In the genomic region with DNA sequence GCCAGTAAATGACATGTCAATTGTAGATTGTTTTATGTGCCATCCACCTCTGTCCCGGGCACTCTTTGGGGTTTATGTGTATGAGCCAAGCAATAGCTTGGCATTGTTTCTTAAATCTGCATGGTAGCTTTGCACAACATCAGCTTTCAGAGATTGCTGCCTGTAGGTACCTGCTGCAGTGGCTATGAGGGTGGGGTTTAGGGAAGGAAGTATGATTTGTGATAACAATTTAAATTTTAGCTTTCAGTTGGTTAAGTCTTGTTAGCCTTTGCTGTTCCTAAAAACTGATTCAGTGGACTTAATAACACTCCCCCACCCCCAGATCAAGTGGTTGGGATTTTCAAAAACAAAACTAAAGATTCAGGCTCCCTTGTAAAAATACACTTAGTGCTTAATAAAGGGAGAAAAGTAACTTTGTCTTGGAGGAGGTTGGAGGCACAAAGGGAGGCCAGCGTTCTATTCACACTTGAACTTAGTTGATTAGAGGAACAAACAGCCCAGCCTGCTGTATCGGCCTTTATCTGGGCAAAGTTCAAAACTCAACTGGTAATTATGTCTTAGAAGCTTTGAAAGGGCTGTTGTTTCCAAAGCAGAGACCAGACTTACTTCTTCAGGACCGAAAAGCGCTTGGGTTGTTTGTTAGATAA, we compare ENCODE assay signal across 9 mouse cellular contexts.
DNase-seq lines count a peak whose midpoint lies in the region; ATAC-seq lines count a peak whose summit lies in the region.
"Had no signal": no experiment of that assay in that cellular context is flagged by ENCODE, and none has a peak within 500 bp of the region (broad histone marks: within the 10 kb centered on the region; RNA-seq: fewer than 3 reads in every experiment).

No protein-coding gene starts in this region.

- H3K4me1 ChIP-seq in heart, embryonic 16.5 days (ENCODE audit: control insufficient read depth, insufficient read depth, low read length), result peaks cover 47% of the 10 kb centered on the region
- H3K4me1 ChIP-seq in embryonic facial prominence, embryonic 11.5 days (ENCODE audit: control insufficient read depth, insufficient read depth, low read length), result peaks cover 8% of the 10 kb centered on the region
- H3K4me1 ChIP-seq in hindbrain, embryonic 16.5 days (ENCODE audit: control insufficient read depth, insufficient read depth, low read depth, low read length), result peaks cover 6% of the 10 kb centered on the region
- H3K4me1 ChIP-seq in midbrain, embryonic 12.5 days, result peaks cover 55% of the 10 kb centered on the region

- no peak overlapping the region for H3K4me3 ChIP-seq in heart, embryonic 16.5 days (ENCODE audit: low read length)
- H3K4me3 ChIP-seq in embryonic facial prominence, embryonic 11.5 days (ENCODE audit: low read depth, low read length), result no peak overlapping the region
- no peak overlapping the region for H3K4me3 ChIP-seq in hindbrain, embryonic 16.5 days (ENCODE audit: low read length)
- H3K4me3 ChIP-seq in midbrain, embryonic 12.5 days, result no peak overlapping the region

- WGBS in heart, embryonic 16.5 days, result 44% methylated on average over 5 of the region's 5 CpGs
- WGBS in embryonic facial prominence, embryonic 11.5 days, result 29% methylated on average over 5 of the region's 5 CpGs
- WGBS in hindbrain, embryonic 16.5 days, result 29% methylated on average over 5 of the region's 5 CpGs
- 37% methylated on average over 5 of the region's 5 CpGs for WGBS in midbrain, embryonic 12.5 days

- no peak overlapping the region for H3K9ac ChIP-seq in heart, embryonic 16.5 days (ENCODE audit: low read length)
- H3K9ac ChIP-seq in embryonic facial prominence, embryonic 11.5 days (replicated peaks; ENCODE audit: low read length), result no peak overlapping the region
- no peak overlapping the region for H3K9ac ChIP-seq in hindbrain, embryonic 16.5 days (ENCODE audit: low read depth, low read length)
- no peak overlapping the region for H3K9ac ChIP-seq in midbrain, embryonic 12.5 days (replicated peaks)

- intact Hi-C loops in left cerebral cortex, postnatal 14 days (cut with DNase I), result loop anchor here (5.0 kb wide), 1 partner anchor 96 kb away; the partner anchor contains the start of gene Tcf7l2

- no peak for ATAC-seq in heart, embryonic 16.5 days (replicated peaks; ENCODE audit: extremely low read depth, insufficient read depth, low FRiP score)
- no peak for ATAC-seq in embryonic facial prominence, embryonic 11.5 days (replicated peaks; ENCODE audit: insufficient number of reproducible peaks, low FRiP score, low TSS enrichment, low read depth)
- no peak for ATAC-seq in hindbrain, embryonic 16.5 days
- no peak for ATAC-seq in midbrain, embryonic 12.5 days (ENCODE audit: low FRiP score, low read depth)

- peaks cover 4% of the 10 kb centered on the region; the same call in 1 of the 2 replicates for H3K9me3 ChIP-seq in heart, embryonic 16.5 days (replicated peaks; ENCODE audit: control insufficient read depth, low read length)
- H3K9me3 ChIP-seq in embryonic facial prominence, embryonic 11.5 days (replicated peaks; ENCODE audit: control insufficient read depth, low read length), result no peaks in the 10 kb centered on the region
- peaks cover 3% of the 10 kb centered on the region; the same call in 1 of the 2 replicates for H3K9me3 ChIP-seq in hindbrain, embryonic 16.5 days (ENCODE audit: control insufficient read depth, low read length)
- H3K9me3 ChIP-seq in midbrain, embryonic 12.5 days, result no peaks in the 10 kb centered on the region

- no peaks in the 10 kb centered on the region for H3K27me3 ChIP-seq in heart, embryonic 16.5 days (ENCODE audit: control insufficient read depth, insufficient read depth, low read length)
- H3K27me3 ChIP-seq in embryonic facial prominence, embryonic 11.5 days (ENCODE audit: control insufficient read depth, insufficient read depth, low read length), result no peaks in the 10 kb centered on the region
- no peaks in the 10 kb centered on the region for H3K27me3 ChIP-seq in hindbrain, embryonic 16.5 days (replicated peaks; ENCODE audit: control insufficient read depth, insufficient read depth, low read length)
- H3K27me3 ChIP-seq in midbrain, embryonic 12.5 days, result no peaks in the 10 kb centered on the region

- 0 out of 2 replicates have a peak, but pooled peaks cover 5% of the 10 kb centered on the region for H3K36me3 ChIP-seq in heart, embryonic 16.5 days (ENCODE audit: control insufficient read depth, insufficient read depth)
- H3K36me3 ChIP-seq in embryonic facial prominence, embryonic 11.5 days (replicated peaks; ENCODE audit: control insufficient read depth, insufficient read depth, low read depth, low read length), result no peaks in the 10 kb centered on the region; the same call in 1 of the 2 replicates
- H3K36me3 ChIP-seq in hindbrain, embryonic 16.5 days (ENCODE audit: control insufficient read depth, insufficient read depth, low read length), result no peaks in the 10 kb centered on the region
- 0 out of 2 replicates have a peak, but pooled peaks cover 8% of the 10 kb centered on the region for H3K36me3 ChIP-seq in midbrain, embryonic 12.5 days

- peak overlapping the region; percentile 82 for H3K27ac ChIP-seq in heart, embryonic 16.5 days (ENCODE audit: low read length)
- peak overlapping the region; percentile 49 for H3K27ac ChIP-seq in embryonic facial prominence, embryonic 11.5 days (replicated peaks; ENCODE audit: low read depth, low read length)
- no peak overlapping the region for H3K27ac ChIP-seq in hindbrain, embryonic 16.5 days (ENCODE audit: low read depth, low read length)
- H3K27ac ChIP-seq in midbrain, embryonic 12.5 days (replicated peaks), result peak overlapping the region; percentile 77

- DNase-seq in heart, adult 9 months (ENCODE audit: low spot score in 2 of 2), result no peak
- DNase-seq in embryonic facial prominence, embryonic 11.5 days (ENCODE audit: low spot score), result no peak
- DNase-seq in left cerebral cortex, postnatal 14 days (ENCODE audit: low spot score in 2 of 2), result no peak
- no peak for DNase-seq in frontal cortex, postnatal 25 days (ENCODE audit: low spot score in 2 of 2)
- no peak for DNase-seq in urinary bladder, postnatal 14 days (ENCODE audit: low spot score)
- DNase-seq: thymus, postnatal 4 days had no signal

- peak overlapping the region; percentile 17; the same call in 1 of the 2 replicates for H3K4me2 ChIP-seq in heart, embryonic 16.5 days (ENCODE audit: low read depth, low read length)
- H3K4me2 ChIP-seq in embryonic facial prominence, embryonic 11.5 days (ENCODE audit: low read depth, low read length), result no peak overlapping the region
- peak overlapping the region; percentile 25 for H3K4me2 ChIP-seq in hindbrain, embryonic 16.5 days (ENCODE audit: low read length)
- H3K4me2 ChIP-seq in midbrain, embryonic 12.5 days (replicated peaks), result peak overlapping the region; percentile 39
